Mouse (Mus musculus) bone marrow, adult 2 months (tissue): Measurements from ENCODE around the gene Gm5294.

ENCODE experiments used
- CTCF ChIP-seq: fragments of 200-500 bp; IDR thresholded peaks from 2 replicates; pipeline ENCODE4 v1.5.1; 2011; ENCODE audit warnings: low read length, control low read depth; ENCODE audit not compliant: control insufficient read depth, insufficient read depth
- POLR2A ChIP-seq: fragments of 200-500 bp; IDR thresholded peaks from 2 replicates; pipeline ENCODE4 v1.6.1; 2011; ENCODE audit warnings: low read depth, mild to moderate bottlenecking, control low read depth, low read length, borderline replicate concordance; ENCODE audit not compliant: control insufficient read depth

DNA sequence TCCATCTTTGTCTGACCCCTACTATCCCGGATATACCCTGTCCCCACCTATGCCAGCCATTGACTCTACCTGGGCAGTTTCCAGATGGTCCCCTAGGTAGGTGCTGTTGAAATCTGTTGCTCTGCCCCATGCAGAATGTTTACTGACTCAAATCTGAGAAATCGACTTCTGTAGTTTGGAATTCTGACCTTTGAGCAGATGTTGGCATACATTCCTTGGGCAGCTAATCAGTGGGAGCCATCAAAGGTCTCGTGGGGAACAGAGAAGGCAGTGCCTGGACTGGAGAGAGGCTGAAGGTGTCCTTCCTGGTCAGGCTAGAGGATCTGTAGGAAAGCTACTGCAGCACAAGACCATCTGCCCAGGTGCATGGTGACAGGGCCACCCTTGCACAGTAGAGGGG is 5.2 kb downstream of the Gm5294 start:
- TF ChIP-seq CTCF, result no peak
- no peak for TF ChIP-seq POLR2A
